Mouse (Mus musculus) heart, adult 2 months (tissue): ENCODE data around the gene Btnl6.

Source experiments
- CTCF ChIP-seq: fragments of 200-600 bp; IDR thresholded peaks from 2 replicates; pipeline ENCODE4 v1.8.1; 2022; ENCODE audit warnings: antibody characterized with exemption, mild to moderate bottlenecking, moderate library complexity
- POLR2A ChIP-seq: fragments of 200-500 bp; IDR thresholded peaks from 2 replicates; pipeline ENCODE4 v1.6.1; 2011; ENCODE audit warnings: mild to moderate bottlenecking, low read depth, low read length, control low read depth; ENCODE audit not compliant: insufficient read depth

DNA sequence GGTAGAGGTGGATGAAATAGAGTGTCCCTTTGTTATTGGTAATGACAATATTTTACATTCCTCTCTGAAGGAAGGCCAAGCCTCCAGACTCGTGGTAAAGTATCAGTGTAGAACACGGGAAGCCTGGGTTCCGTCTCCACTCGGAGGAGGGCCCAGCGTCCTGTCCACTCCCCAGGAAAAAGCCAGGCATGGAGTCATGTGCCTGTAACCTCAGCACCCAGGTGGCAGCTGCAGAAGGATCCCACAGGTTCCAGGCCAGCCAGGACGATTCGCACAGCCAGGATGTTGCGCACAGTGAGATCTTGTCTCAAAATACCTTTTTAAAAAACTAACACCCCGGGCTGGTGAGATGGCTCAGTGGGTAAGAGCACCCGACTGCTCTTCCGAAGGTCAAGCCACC lies 46.2 kb upstream of the Btnl6 start:
- TF ChIP-seq POLR2A (no peak), CTCF (no peak)
